Mouse (Mus musculus): ENCODE results near the gene Xpr1. TPM values are rescaled to one million over a fixed set of nuclear protein-coding genes. Genes with fewer than 3 reads are reported as not detected.

Xpr1 gene
- polyA plus RNA-seq, 1 experiment = 16.3 TPM

DNA sequence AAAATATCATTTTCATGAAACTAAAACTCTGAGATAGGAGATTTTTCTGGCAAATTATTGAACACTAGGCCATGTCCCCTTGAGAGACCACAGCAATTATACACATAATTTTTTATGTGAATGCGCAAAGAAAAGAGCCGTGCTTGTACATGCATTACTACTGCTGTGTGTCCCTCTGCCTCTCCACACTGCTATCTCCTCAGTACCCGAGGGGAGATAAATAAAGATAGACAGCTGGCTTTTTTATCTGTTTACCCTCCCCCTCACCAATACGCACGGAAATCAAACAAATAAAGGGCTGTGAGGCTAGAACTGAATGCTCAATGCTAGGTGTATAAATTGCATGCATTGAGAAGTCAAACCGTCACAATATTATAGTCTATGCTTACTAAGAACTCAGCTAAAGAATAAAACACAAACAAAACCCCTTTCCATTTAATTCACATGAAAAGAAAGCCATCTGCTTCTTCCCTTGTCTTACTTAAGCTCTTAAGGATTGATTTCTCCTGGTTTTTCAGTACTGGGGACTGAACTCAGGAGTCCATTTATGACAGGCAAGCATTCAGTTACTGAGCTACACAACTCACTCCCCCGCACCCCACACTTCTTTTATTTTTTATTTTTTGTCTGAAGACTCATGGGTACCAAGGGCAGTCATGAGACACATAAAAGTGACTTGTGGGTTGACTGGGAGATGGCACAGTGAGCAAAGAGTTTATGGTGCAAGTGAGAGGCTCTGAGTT, 97.0 kb downstream of the Xpr1 start:
- H3K4me1 ChIP-seq (ENCODE audit: control insufficient read depth, insufficient read depth, insufficient read length, low read length) = no peaks in the 10 kb centered on the region

DNA sequence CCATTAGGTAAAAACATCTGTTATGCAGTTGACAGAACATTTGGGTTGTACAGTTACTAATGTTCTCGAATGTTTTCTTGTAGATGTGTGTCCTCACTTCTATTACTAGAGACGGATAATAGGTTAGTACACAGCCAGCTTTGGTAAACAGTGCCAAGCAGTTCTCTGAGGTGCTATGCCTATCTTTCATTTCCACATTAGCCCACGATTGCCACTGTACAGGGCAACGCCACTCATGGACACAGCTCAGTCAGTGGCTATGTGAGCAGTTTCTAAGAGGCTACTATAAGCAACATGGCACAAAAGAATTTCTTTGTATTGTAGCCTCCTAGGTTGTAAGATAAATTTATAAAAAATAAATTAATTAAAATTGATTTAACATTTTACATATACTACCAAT, 97.7 kb downstream of the Xpr1 start:
- Histone ChIP-seq H3K27ac (replicated peaks; ENCODE audit: low read depth, low read length) (no peak overlapping the region), H3K4me1 (ENCODE audit: control insufficient read depth, insufficient read depth, insufficient read length, low read length) (no peaks in the 10 kb centered on the region), H3K4me3 (ENCODE audit: insufficient read depth, low read depth, low read length) (no peak overlapping the region)

More for the DNA sequence above, 97.0 kb downstream of the Xpr1 start:
- Histone ChIP-seq H3K27ac (replicated peaks; ENCODE audit: low read depth, low read length) (no peak overlapping the region), H3K4me3 (ENCODE audit: insufficient read depth, low read depth, low read length) (no peak overlapping the region)

DNA sequence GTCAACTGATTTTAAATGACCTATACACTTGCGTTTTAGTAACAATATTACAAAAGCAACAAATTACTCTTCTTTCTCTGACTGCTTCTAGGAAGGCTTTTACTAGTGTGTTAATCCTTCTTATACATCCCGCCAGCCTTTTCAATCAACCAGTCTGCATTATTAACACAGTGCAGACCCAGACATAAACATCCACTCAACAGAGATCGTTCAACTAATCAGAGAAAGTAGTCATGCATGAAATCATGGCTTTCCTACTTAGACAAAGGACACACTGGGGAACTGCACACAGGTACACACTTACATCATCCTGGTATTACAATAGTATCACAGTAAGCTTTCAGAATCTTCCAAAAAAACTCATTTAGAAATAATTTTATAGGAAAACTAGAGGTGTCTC, 105.5 kb downstream of the Xpr1 start:
- Histone ChIP-seq H3K4me1 (ENCODE audit: control insufficient read depth, insufficient read depth, insufficient read length, low read length) (no peaks in the 10 kb centered on the region), H3K4me3 (ENCODE audit: insufficient read depth, low read depth, low read length) (no peak overlapping the region), H3K27ac (replicated peaks; ENCODE audit: low read depth, low read length) (no peak overlapping the region)

DNA sequence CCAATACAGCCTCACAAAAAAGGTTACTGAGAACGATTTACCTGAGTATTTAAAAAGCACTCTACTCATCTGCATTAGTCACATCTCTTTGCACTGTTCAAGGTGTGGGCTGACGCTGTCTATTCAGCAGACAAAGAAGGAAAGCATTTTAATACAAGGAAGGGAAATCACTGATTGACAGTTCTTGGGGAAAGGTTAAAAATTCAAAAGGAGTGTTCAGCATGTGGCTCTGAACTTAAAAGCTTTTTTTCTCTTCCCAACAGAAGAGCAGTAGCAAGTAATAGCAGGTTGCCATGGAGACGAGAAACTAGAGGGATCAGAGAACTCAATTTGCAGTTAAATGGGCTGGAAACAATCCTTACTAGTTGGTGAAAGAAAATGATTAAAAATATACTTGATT, 110.3 kb downstream of the Xpr1 start:
- no peak overlapping the region for H3K27ac ChIP-seq (replicated peaks; ENCODE audit: low read depth, low read length)
- H3K4me3 ChIP-seq (ENCODE audit: insufficient read depth, low read depth, low read length) = no peak overlapping the region
- no peaks in the 10 kb centered on the region for H3K4me1 ChIP-seq (ENCODE audit: control insufficient read depth, insufficient read depth, insufficient read length, low read length)

DNA sequence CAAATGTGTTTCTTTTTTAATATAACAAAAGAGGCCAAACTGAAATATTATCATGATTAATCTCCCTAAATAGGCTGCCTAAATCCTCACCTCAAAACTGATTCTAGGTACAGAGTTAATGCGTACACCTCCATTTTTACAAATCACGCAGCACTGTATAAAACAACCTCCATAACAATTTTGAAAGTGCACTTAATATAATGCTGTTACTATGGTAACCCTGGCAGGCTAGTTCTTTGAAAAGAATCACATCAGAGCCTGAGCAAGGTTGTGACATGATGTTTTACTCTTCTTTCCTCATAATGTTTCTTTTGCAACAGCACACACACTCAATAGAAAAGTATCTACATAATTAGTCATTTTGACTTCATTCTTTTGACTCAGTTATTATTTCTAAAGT, 113.8 kb downstream of the Xpr1 start:
- H3K4me3 ChIP-seq (ENCODE audit: insufficient read depth, low read depth, low read length) = no peak overlapping the region
- H3K27ac ChIP-seq (replicated peaks; ENCODE audit: low read depth, low read length) = no peak overlapping the region
- no peaks in the 10 kb centered on the region for H3K4me1 ChIP-seq (ENCODE audit: control insufficient read depth, insufficient read depth, insufficient read length, low read length)

DNA sequence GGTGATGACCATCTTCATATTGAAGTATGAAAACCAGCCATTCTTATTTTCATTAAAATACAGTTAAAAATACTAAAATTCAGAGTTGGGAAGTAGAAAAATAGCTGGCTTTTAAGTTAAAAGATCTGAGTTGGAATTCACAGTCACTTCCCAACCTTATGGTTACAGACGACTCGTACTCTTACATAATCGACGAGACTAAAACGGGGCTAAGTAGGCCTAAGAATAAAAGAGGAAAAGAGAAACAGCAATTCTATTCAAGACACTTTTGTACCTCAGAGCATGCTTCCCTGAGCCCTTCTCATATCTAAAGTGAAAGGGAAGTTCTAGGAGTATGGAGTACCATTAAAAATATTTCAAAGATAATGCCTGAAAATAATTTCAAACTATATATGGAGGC, 119.6 kb downstream of the Xpr1 start:
- H3K27ac ChIP-seq (replicated peaks; ENCODE audit: low read depth, low read length) = no peak overlapping the region
- H3K4me3 ChIP-seq (ENCODE audit: insufficient read depth, low read depth, low read length) = no peak overlapping the region
- no peaks in the 10 kb centered on the region for H3K4me1 ChIP-seq (ENCODE audit: control insufficient read depth, insufficient read depth, insufficient read length, low read length)

DNA sequence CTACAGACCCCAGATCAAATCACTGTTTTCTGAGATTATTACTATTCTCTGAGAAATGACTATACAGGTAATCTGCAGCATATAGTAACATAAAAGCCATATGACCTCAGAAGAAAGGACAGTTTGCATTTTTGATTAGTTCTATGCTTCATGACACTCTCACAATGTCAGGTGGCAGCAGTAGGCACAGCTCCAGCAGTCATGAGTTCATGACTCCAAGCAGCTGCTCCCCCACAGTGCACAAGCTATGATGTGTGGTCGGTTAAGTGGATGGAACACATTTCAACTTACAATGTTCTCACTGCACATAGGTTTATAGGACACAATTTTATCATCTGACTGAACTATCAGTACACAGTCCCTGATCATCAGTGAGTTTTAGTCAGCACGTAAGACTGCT, 120.0 kb downstream of the Xpr1 start:
- no peak overlapping the region for H3K27ac ChIP-seq (replicated peaks; ENCODE audit: low read depth, low read length)
- no peak overlapping the region for H3K4me3 ChIP-seq (ENCODE audit: insufficient read depth, low read depth, low read length)
- no peaks in the 10 kb centered on the region for H3K4me1 ChIP-seq (ENCODE audit: control insufficient read depth, insufficient read depth, insufficient read length, low read length)

DNA sequence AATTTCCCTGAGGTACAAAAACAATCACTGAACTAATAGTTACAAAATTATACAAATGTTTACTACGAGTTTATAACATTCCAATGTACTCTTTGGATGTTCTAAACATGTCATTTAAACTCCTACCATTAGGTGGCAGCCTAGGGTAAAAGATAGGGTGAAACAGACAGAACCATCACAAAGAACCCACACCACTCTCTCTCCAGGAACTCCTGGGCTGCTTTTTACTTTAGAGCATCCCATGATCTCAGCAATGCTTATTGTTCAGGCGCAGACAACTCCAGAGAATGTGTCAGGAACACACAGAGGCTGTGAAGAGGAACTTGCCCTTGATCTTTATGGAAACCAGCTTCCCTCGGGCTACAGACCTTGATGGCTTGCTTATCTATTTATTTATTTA, 123.8 kb downstream of the Xpr1 start:
- Histone ChIP-seq H3K4me1 (ENCODE audit: control insufficient read depth, insufficient read depth, insufficient read length, low read length) (no peaks in the 10 kb centered on the region), H3K27ac (replicated peaks; ENCODE audit: low read depth, low read length) (no peak overlapping the region), H3K4me3 (ENCODE audit: insufficient read depth, low read depth, low read length) (no peak overlapping the region)

DNA sequence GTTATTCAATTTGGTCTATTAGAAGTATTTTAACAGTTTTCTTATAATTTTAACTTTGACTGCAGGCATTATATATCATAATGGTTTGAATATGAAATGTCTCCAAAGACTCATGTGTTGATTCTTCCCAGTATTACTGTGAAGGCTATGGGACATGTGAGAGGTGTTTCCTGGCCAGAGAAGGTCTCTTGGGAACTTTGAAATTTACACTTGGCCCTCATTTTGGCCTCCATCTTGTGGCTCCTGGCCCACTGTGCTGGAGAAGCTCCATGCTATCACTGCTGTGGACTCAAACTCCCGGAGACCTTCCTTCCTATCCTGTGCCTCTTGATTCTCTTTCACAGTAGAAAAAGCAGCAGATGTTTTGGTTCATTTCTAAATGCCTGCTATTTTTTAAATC, 127.8 kb downstream of the Xpr1 start:
- no peaks in the 10 kb centered on the region for H3K4me1 ChIP-seq (ENCODE audit: control insufficient read depth, insufficient read depth, insufficient read length, low read length)
- no peak overlapping the region for H3K27ac ChIP-seq (replicated peaks; ENCODE audit: low read depth, low read length)
- H3K4me3 ChIP-seq (ENCODE audit: insufficient read depth, low read depth, low read length) = no peak overlapping the region

DNA sequence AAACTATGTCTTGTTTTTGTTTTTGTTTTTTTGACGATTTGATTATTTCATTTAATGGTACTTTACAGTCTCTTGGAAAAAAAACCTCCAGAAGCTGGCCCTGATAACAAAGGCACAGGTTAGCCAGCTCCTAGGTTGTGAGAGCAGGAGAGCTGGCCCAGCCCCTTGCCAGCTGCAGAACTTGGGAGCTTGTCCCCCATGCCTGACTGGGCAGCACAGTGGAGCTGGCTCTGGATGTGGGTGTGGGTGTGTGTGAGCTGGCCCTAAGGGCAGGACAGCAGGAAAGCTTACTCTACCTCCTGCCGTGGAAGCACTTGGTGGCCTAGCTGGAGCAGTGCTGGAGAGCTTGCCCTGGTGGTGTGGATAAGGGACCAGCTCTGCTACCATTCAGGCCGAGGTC, 129.2 kb downstream of the Xpr1 start:
- no peak overlapping the region for H3K4me3 ChIP-seq (ENCODE audit: insufficient read depth, low read depth, low read length)
- no peak overlapping the region for H3K27ac ChIP-seq (replicated peaks; ENCODE audit: low read depth, low read length)
- no peaks in the 10 kb centered on the region for H3K4me1 ChIP-seq (ENCODE audit: control insufficient read depth, insufficient read depth, insufficient read length, low read length)

DNA sequence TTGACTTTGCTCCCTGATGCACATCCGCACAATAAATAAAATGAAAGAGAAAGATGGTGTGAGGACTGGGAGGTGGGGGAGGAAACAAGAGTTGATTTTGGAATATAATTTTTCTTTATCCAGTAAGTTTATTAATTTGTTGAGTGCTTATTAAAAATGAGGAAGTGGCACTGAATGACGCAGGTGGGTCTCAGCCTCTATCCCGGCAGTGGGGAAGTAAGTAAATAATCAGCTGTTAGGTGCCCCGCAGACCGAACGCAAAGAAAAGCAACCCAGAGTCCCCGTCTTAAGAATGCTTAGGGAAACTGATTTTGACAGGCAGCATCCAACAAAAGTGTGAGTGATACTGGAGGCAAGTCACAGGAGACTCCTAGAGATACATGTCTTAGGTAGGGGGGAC, 133.4 kb downstream of the Xpr1 start:
- H3K4me3 ChIP-seq (ENCODE audit: insufficient read depth, low read depth, low read length) = no peak overlapping the region
- no peaks in the 10 kb centered on the region for H3K4me1 ChIP-seq (ENCODE audit: control insufficient read depth, insufficient read depth, insufficient read length, low read length)
- no peak overlapping the region for H3K27ac ChIP-seq (replicated peaks; ENCODE audit: low read depth, low read length)

DNA sequence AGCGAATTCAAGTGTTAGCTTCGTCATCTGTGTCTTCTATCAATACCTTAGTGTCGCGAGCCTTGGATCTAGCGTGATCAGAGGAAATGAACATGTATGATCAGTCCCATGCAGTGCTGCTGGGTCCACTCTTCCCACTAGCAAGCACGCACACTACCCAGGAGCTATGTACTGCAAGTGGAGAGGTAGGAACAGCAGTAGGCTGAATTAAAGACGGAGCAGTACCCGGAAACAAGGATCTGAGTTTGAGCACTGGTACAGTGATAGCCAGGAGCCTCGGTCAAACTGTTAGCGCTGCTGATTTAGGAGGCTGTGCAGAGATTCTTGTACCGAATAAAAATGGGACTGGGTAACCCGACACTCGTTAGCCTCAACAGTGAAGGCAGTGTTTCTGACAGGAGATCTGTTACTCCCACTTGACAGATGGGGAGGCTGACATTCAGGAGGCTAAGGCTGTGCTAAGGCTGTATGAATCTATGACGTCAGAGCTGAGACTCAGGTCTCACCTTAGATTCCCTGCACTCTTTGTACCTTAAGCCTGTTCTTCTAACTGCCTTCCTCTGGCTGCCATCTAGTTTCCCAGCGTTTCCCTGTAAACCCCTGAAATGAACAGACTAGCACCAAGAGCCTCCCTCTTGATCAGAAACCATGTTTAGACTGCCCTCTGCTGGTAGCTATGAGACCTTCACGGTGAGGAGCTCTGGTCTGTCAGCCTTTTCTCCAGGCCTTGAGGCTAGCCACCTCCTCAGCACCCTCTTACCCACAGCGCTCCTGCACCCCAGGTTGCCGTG, 136.0 kb downstream of the Xpr1 start:
- no peak overlapping the region for H3K4me3 ChIP-seq (ENCODE audit: insufficient read depth, low read depth, low read length)
- H3K27ac ChIP-seq (replicated peaks; ENCODE audit: low read depth, low read length) = no peak overlapping the region
- no peaks in the 10 kb centered on the region for H3K4me1 ChIP-seq (ENCODE audit: control insufficient read depth, insufficient read depth, insufficient read length, low read length)

DNA sequence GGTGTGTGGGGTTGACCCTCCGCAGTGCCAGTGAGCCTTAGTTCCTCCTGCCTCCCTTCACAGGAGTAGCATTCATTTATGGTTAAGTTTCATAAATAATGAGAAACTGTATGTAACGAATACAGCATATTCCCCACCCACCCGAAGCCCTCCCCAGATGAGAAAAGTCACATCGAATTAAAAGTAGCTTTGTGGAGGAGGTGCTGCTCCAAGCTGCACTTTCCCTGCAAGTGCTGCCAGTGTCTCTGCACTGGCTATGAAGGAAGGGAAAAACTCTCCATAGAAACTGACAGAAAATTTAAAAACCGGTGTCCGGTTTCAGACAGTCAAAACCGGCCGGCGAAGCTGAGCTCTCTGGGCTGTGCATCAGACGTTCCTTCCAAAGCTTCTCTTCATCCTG, 136.9 kb downstream of the Xpr1 start:
- Histone ChIP-seq H3K4me1 (ENCODE audit: control insufficient read depth, insufficient read depth, insufficient read length, low read length) (no peaks in the 10 kb centered on the region), H3K4me3 (ENCODE audit: insufficient read depth, low read depth, low read length) (no peak overlapping the region), H3K27ac (replicated peaks; ENCODE audit: low read depth, low read length) (no peak overlapping the region)

DNA sequence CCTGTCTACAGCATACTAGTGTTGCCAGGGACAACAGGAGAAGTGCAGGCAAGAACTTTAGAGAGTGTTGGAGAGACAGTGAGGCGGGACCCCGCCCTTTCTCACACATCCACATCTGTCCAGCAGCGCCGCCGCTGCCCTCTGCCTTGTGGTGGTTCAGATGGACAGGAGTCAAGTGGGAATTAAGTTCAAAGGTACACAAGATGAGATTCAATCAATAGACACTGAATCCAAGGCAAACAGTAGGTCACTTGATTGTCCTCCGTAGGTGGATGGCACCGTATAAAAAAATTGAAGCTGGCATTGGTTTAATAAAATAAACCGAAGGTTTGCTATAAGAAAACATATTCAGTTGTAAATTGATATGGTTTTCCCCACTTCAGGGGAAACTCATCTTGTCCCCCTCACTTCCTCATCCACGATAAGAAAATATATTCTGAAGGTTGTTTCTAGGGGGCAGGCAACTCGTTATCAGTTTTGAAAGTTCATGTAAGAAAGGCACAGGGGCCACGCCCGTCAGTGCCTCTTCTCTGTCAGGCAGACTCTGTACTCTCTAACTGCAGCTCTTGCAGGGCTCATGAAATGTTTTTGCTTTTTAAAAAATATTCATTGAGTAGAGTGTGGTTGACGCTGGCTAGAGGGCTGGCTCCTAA, 140.7 kb downstream of the Xpr1 start:
- no peak overlapping the region for H3K27ac ChIP-seq (replicated peaks; ENCODE audit: low read depth, low read length)
- H3K4me3 ChIP-seq (ENCODE audit: insufficient read depth, low read depth, low read length) = no peak overlapping the region
- H3K4me1 ChIP-seq (ENCODE audit: control insufficient read depth, insufficient read depth, insufficient read length, low read length) = no peaks in the 10 kb centered on the region

DNA sequence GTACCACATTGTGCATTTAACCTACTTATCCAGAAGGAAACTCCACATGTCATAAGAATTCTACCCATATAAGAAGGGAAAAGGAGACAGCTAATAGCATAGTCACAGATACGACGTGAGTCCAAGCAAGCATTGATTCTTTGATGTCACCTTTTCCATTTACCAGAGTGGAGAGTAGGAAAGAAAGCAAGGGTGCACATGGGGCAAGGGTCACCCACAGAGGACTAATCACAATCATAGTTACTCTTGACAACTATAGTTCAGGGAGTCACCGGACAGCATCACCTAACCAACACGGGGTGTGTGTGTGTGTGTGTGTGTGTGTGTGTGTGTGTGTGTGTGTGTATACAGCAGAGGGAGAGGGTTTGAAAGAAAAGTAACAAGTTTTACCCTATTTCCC, 141.4 kb downstream of the Xpr1 start:
- no peaks in the 10 kb centered on the region for H3K4me1 ChIP-seq (ENCODE audit: control insufficient read depth, insufficient read depth, insufficient read length, low read length)
- H3K27ac ChIP-seq (replicated peaks; ENCODE audit: low read depth, low read length) = no peak overlapping the region
- H3K4me3 ChIP-seq (ENCODE audit: insufficient read depth, low read depth, low read length) = no peak overlapping the region

DNA sequence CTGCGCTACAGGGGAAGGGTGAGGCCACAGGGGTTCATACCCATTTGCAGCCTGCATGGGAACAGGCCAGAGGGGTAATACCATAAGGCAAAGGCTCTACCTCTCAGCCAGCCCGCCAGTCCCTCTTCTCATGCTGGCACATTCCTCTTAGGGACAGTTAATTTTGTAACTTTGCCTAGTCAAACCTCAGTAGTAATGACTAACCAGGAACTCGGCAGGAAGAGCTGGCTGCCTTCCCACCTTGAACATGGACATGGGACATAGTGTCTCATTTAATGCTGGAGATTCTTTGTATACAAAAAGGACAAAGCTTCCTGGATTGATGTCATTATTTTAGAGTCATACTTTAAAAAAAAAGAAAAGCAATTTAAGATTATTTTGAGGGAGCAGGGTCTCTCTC, 142.2 kb downstream of the Xpr1 start:
- no peak overlapping the region for H3K27ac ChIP-seq (replicated peaks; ENCODE audit: low read depth, low read length)

More for the DNA sequence above, 142.2 kb downstream of the Xpr1 start:
- no peaks in the 10 kb centered on the region for H3K4me1 ChIP-seq (ENCODE audit: control insufficient read depth, insufficient read depth, insufficient read length, low read length)
- H3K4me3 ChIP-seq (ENCODE audit: insufficient read depth, low read depth, low read length) = no peak overlapping the region

Data from brown adipose tissue, adult 24 weeks (tissue).